Mouse (Mus musculus): ENCODE measurements around the gene Nsf. TPM values are rescaled to one million over a fixed set of nuclear protein-coding genes. Genes with fewer than 3 reads are reported as not detected.
A peak's percentile ranks its signal among the peaks of the same experiment; 100 is the strongest.

Nsf gene
- polyA plus RNA-seq, 1 experiment from 2014 or later, result 29.3 TPM

DNA sequence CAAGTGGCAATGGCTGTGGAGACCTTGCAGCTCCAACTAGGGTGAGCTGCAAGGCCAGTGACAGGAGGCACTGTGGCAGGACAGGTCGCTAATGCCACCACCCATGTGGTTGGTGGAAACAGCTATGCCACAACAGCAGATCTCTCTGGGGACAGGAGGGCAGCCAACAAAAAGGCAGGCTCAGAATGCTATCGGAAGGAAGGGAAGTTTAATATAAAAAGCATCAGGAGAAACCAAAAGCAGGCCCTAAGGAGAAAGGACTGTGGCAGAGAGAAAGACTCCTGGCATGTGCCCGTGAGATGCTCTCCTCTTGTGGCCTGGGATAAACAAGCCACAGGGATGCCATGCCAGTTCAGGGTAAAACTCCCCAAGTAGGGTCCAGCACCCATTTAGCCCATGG is 122.1 kb downstream of the Nsf start:
- Histone ChIP-seq H3K4me1 (no peaks in the 10 kb centered on the region), H3K27ac (replicated peaks) (no peak overlapping the region), H3K9ac (no peak overlapping the region), H3K36me3 (peaks cover 9% of the 10 kb centered on the region; the same call in 1 of the 2 replicates), H3K9me3 (no peaks in the 10 kb centered on the region), H3K4me2 (no peak overlapping the region), H3K4me3 (no peak overlapping the region), H3K27me3 (replicated peaks) (no peaks in the 10 kb centered on the region)
- ATAC-seq (ENCODE audit: extremely low read depth, insufficient number of reproducible peaks, low FRiP score, low TSS enrichment), result no peak
- 90% methylated on average over 3 of the region's 3 CpGs for WGBS

DNA sequence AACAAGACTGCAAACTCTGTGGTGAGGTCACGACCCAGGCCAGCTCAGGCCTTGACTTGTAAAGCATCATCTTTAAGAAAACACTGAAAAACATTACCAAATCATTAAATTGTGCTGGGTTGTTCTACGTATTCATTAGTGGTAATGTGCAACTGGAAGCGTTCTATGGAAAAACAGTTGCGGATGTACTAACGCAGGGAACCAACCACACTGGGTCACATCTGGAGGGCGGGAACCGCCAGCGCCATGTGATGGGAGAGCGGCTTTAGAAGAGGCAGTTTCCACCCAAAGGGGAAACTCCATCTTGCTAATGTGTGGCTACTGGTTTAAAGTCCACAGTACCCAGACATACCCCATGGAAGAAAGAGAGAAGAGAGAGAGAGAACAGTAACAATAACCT is 123.4 kb downstream of the Nsf start:
- H3K4me1 ChIP-seq, result no peaks in the 10 kb centered on the region
- H3K4me3 ChIP-seq, result no peak overlapping the region
- no peaks in the 10 kb centered on the region for H3K27me3 ChIP-seq (replicated peaks)
- no peak for ATAC-seq (ENCODE audit: extremely low read depth, insufficient number of reproducible peaks, low FRiP score, low TSS enrichment)
- H3K9me3 ChIP-seq, result no peaks in the 10 kb centered on the region
- H3K36me3 ChIP-seq, result peaks cover 17% of the 10 kb centered on the region
- no peak overlapping the region for H3K4me2 ChIP-seq
- no peak overlapping the region for H3K9ac ChIP-seq
- H3K27ac ChIP-seq (replicated peaks), result no peak overlapping the region
- WGBS, result 90% methylated on average over 9 of the region's 9 CpGs

GRCm38 (mm10) chr11:103829956-103830355 is 123.9 kb downstream of the Nsf start:
- H3K9ac ChIP-seq, result no peak overlapping the region
- H3K27ac ChIP-seq (replicated peaks), result no peak overlapping the region
- H3K4me2 ChIP-seq, result no peak overlapping the region
- WGBS, result 36% methylated on average over 4 of the region's 4 CpGs
- ATAC-seq (ENCODE audit: extremely low read depth, insufficient number of reproducible peaks, low FRiP score, low TSS enrichment), result no peak
- no peaks in the 10 kb centered on the region for H3K4me1 ChIP-seq
- H3K36me3 ChIP-seq, result peaks cover 22% of the 10 kb centered on the region
- H3K9me3 ChIP-seq, result no peaks in the 10 kb centered on the region
- no peaks in the 10 kb centered on the region for H3K27me3 ChIP-seq (replicated peaks)
- no peak overlapping the region for H3K4me3 ChIP-seq

GRCm38 (mm10) chr11:103828866-103829265 is 125.0 kb downstream of the Nsf start:
- WGBS, result 82% methylated on average over 7 of the region's 7 CpGs
- Histone ChIP-seq H3K9ac (no peak overlapping the region), H3K36me3 (peaks cover 33% of the 10 kb centered on the region), H3K9me3 (no peaks in the 10 kb centered on the region), H3K4me1 (no peaks in the 10 kb centered on the region), H3K4me3 (no peak overlapping the region), H3K4me2 (no peak overlapping the region), H3K27me3 (replicated peaks) (no peaks in the 10 kb centered on the region), H3K27ac (replicated peaks) (no peak overlapping the region)
- ATAC-seq (ENCODE audit: extremely low read depth, insufficient number of reproducible peaks, low FRiP score, low TSS enrichment), result no peak

DNA sequence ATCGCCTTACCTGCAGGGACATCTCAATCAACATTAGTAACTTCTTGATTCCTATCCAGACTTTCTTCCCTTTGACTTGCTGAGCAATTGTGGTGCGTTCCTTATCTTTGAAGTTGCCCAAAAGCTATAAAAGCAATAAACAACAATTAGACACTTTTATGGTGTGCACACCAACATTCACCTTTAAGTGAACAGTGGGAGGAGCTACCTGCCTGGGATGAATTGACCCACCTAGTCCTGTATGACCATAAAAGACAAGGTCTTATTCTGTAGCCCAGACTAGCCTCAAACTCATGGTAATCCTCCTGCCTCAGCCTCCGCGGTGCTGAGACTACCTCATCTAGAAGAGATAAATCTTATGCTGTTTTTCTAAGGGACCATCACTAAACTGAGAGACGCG is 126.7 kb downstream of the Nsf start:
- no peaks in the 10 kb centered on the region for H3K4me1 ChIP-seq
- no peaks in the 10 kb centered on the region for H3K27me3 ChIP-seq (replicated peaks)
- no peak for ATAC-seq (ENCODE audit: extremely low read depth, insufficient number of reproducible peaks, low FRiP score, low TSS enrichment)
- H3K4me3 ChIP-seq, result no peak overlapping the region
- no peak overlapping the region for H3K4me2 ChIP-seq
- WGBS, result 88% methylated on average over 6 of the region's 6 CpGs
- peaks cover 50% of the 10 kb centered on the region for H3K36me3 ChIP-seq
- no peaks in the 10 kb centered on the region for H3K9me3 ChIP-seq
- H3K9ac ChIP-seq, result no peak overlapping the region
- no peak overlapping the region for H3K27ac ChIP-seq (replicated peaks)

DNA sequence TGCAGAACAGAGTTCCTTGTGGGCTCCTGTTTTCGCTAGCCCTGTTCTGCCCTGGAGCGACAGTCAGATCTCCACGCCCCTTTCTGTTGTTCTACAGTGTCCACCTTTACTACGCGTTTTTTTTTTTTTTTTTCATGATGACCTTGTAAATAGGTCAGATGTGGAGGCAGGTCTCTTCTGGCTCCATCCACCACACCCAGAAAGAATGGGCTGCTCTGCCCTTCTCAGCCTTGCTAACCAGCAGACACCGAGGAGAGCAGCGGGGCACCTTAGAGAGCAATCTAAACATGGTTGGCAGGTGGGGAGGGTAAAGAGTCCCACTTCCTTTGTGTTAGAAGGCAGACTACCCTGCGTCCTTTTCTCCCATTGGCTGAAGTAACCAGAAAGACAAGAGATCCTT is 137.1 kb downstream of the Nsf start:
- H3K9ac ChIP-seq, result no peak overlapping the region
- peaks cover 6% of the 10 kb centered on the region for H3K36me3 ChIP-seq
- H3K4me1 ChIP-seq, result peaks cover 10% of the 10 kb centered on the region
- ATAC-seq (ENCODE audit: extremely low read depth, insufficient number of reproducible peaks, low FRiP score, low TSS enrichment), result no peak
- no peak overlapping the region for H3K4me3 ChIP-seq
- WGBS, result 70% methylated on average over 8 of the region's 8 CpGs
- H3K4me2 ChIP-seq, result no peak overlapping the region
- H3K27ac ChIP-seq (replicated peaks), result no peak overlapping the region
- H3K9me3 ChIP-seq, result no peaks in the 10 kb centered on the region
- H3K27me3 ChIP-seq (replicated peaks), result peaks cover 47% of the 10 kb centered on the region

- H3K27me3 ChIP-seq (replicated peaks), result peaks cover 55% of the 10 kb centered on the region
- H3K4me1 ChIP-seq, result peaks cover 10% of the 10 kb centered on the region
- no peaks in the 10 kb centered on the region for H3K9me3 ChIP-seq
- no peak overlapping the region for H3K4me3 ChIP-seq
- H3K4me2 ChIP-seq, result no peak overlapping the region
- no peak overlapping the region for H3K9ac ChIP-seq
- 54% methylated on average over 13 of the region's 13 CpGs for WGBS
- H3K27ac ChIP-seq (replicated peaks), result no peak overlapping the region
- H3K36me3 ChIP-seq, result 0 out of 2 replicates have a peak, but pooled peaks cover 1% of the 10 kb centered on the region
- ATAC-seq (ENCODE audit: extremely low read depth, insufficient number of reproducible peaks, low FRiP score, low TSS enrichment), result no peak
These were observed 137.9 kb downstream of the Nsf start for GRCm38 (mm10) chr11:103815986-103816385.

GRCm38 (mm10) chr11:103814808-103815207 is 139.0 kb downstream of the Nsf start:
- Histone ChIP-seq H3K4me1 (peaks cover 18% of the 10 kb centered on the region), H3K27me3 (replicated peaks) (peaks cover 67% of the 10 kb centered on the region), H3K27ac (replicated peaks) (no peak overlapping the region), H3K4me3 (no peak overlapping the region), H3K9ac (no peak overlapping the region; the same call in 1 of the 2 replicates), H3K36me3 (no peaks in the 10 kb centered on the region), H3K4me2 (no peak overlapping the region), H3K9me3 (no peaks in the 10 kb centered on the region)
- 6% methylated on average over 3 of the region's 3 CpGs for WGBS
- no peak for ATAC-seq (ENCODE audit: extremely low read depth, insufficient number of reproducible peaks, low FRiP score, low TSS enrichment)

- peaks cover 26% of the 10 kb centered on the region for H3K4me1 ChIP-seq
- no peaks in the 10 kb centered on the region for H3K9me3 ChIP-seq
- ATAC-seq (ENCODE audit: extremely low read depth, insufficient number of reproducible peaks, low FRiP score, low TSS enrichment), result no peak
- 80% methylated on average over 25 of the region's 25 CpGs for WGBS
- H3K4me2 ChIP-seq, result no peak overlapping the region
- H3K9ac ChIP-seq, result no peak overlapping the region
- H3K27ac ChIP-seq (replicated peaks), result no peak overlapping the region
- peaks cover 98% of the 10 kb centered on the region for H3K27me3 ChIP-seq (replicated peaks)
- no peaks in the 10 kb centered on the region for H3K36me3 ChIP-seq
- no peak overlapping the region for H3K4me3 ChIP-seq
These were observed 142.6 kb downstream of the Nsf start for GRCm38 (mm10) chr11:103811246-103811645.

DNA sequence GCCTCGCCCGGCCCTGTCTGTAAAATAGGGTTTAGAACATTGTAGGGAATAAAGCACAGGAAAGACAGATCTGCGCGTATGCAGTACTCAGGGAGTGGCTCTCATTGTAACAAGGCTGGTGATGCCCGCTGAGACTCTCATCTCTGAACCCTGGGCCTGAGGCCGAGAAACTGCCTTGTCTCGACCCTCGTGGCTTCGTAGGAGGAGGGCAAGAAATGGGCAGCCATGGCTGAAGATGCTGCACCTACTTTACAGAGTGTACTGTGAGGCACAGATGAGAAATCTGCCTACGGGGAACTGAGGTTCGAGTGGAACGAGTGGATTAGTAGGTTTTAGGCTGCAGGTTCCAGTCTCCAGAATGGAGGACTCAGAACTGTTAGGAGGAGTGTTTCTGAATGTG is 143.2 kb downstream of the Nsf start:
- no peak for ATAC-seq (ENCODE audit: extremely low read depth, insufficient number of reproducible peaks, low FRiP score, low TSS enrichment)
- WGBS, result 27% methylated on average over 12 of the region's 12 CpGs

DNA sequence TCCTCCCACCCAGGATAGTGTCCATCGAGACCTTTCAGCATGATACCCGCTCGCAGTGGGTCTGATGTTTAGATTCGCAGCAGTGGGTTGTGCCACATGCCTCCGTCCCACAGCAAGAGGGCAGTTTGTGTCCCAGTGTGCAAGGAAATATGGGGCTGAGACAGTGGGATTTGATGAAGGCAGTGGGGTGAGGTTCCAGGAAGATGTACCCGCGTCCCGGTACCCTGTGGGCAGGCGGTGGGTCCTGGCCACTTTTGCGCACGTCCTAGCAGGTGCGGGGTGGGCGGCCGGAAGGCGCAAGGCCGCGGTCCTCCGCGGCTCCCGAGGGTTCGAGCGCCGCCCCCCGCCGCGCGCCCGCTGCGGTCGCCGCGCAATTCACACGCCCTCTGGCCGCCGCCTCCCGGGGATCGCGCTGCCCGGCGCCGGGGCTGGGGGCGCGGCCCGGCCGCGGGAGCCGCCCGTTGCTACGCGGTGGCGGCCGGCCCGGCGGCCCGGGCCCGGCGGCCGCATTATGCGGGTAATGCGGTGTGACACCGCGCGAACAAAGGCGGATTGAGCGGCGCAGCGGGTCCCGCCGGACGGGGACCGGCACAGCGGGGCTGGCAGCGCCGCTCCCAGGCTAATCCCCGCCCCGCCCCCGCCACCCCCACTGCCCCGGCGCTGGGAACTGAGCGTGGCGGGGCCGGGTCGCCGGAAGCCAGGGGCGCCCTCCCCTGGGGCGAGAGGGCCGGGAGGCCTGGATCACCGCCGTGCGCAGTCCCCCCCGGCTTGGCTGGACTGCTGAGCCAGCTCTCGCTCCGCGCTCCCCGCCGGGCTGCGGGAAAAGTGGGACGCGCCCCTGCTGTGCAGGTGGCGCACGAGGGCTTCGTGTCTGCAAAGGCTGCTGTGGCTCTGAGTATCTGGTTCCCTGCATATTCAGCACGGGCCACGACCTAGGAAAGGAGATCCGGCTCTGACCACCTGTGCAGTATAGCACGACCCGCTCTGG is 144.0 kb downstream of the Nsf start:
- Histone ChIP-seq H3K27ac (replicated peaks) (no peak overlapping the region), H3K9me3 (0 out of 2 replicates have a peak, but pooled peaks cover 1% of the 10 kb centered on the region), H3K4me1 (peaks cover 20% of the 10 kb centered on the region), H3K4me2 (peak overlapping the region; percentile 98), H3K36me3 (no peaks in the 10 kb centered on the region), H3K27me3 (replicated peaks) (peaks cover 100% of the 10 kb centered on the region), H3K4me3 (peak overlapping the region; percentile 65), H3K9ac (peak overlapping the region; percentile 80)
- WGBS, result under 1% methylated on average over 98 of the region's 107 CpGs
- ATAC-seq (ENCODE audit: extremely low read depth, insufficient number of reproducible peaks, low FRiP score, low TSS enrichment), result no peak

More for the DNA sequence above, 143.2 kb downstream of the Nsf start:
- H3K4me3 ChIP-seq, result peak overlapping the region; percentile 65
- no peaks in the 10 kb centered on the region for H3K9me3 ChIP-seq
- peaks cover 22% of the 10 kb centered on the region for H3K4me1 ChIP-seq
- peak overlapping the region; percentile 80; the same call in 1 of the 2 replicates for H3K9ac ChIP-seq
- H3K27me3 ChIP-seq (replicated peaks), result peaks cover 100% of the 10 kb centered on the region
- H3K4me2 ChIP-seq, result peak overlapping the region; percentile 98
- H3K36me3 ChIP-seq, result no peaks in the 10 kb centered on the region
- no peak overlapping the region for H3K27ac ChIP-seq (replicated peaks)

Measured in heart, embryonic 13.5 days (tissue).